Mouse (Mus musculus) heart, postnatal 0 days (tissue): ENCODE results near the gene Gm10160. TPM values are rescaled to one million over a fixed set of nuclear protein-coding genes. Genes with fewer than 3 reads are reported as not detected.

Experiments used
- ATAC-seq: fragments of 200-750 bp; cut with Nextera tagmentation; 2 replicates; pipeline ENCODE4 v1.8.0; 2017; ENCODE audit warnings: low read depth, moderate number of reproducible peaks, moderate library complexity; ENCODE audit not compliant: insufficient read depth
- DNase-seq: peaks from one replicate; pipeline ENCODE4 v3.0.0-alpha.2; 2016; ENCODE audit warnings: low spot score
- H3K27ac ChIP-seq: fragments of 300-500 bp; sonication (generic); 2 replicates; pipeline ENCODE4 v1.5.1; 2014; ENCODE audit warnings: low read depth, mild to moderate bottlenecking
- H3K27me3 ChIP-seq: fragments of 300-500 bp; sonication (generic); 2 replicates; pipeline ENCODE4 v1.6.1; 2014; ENCODE audit warnings: low read length, mixed read lengths; ENCODE audit not compliant: control insufficient read depth, insufficient read depth
- H3K36me3 ChIP-seq: fragments of 300-500 bp; sonication (generic); replicated peaks from 2 replicates; pipeline ENCODE4 v1.6.1; 2014; ENCODE audit warnings: low read length, mixed read lengths; ENCODE audit not compliant: control insufficient read depth, insufficient read depth
- H3K4me1 ChIP-seq: fragments of 300-500 bp; sonication (generic); 2 replicates; pipeline ENCODE4 v1.6.1; 2014; ENCODE audit warnings: antibody characterized with exemption; ENCODE audit not compliant: control insufficient read depth, insufficient read depth
- H3K4me2 ChIP-seq: fragments of 300-500 bp; sonication (generic); 2 replicates; pipeline ENCODE4 v1.6.1; 2014; ENCODE audit warnings: low read depth, mild to moderate bottlenecking, low read length, moderate library complexity
- H3K4me3 ChIP-seq: fragments of 300-500 bp; sonication (generic); 2 replicates; pipeline ENCODE4 v1.5.1; 2014; ENCODE audit warnings: low read depth, low read length
- H3K9ac ChIP-seq: fragments of 300-500 bp; sonication (generic); replicated peaks from 2 replicates; pipeline ENCODE4 v1.6.1; 2014; ENCODE audit warnings: low read depth, low read length, mixed read lengths
- H3K9me3 ChIP-seq: fragments of 300-500 bp; sonication (generic); replicated peaks from 2 replicates; pipeline ENCODE4 v1.6.1; 2016; ENCODE audit warnings: low read length; ENCODE audit not compliant: control insufficient read depth
- CTCF ChIP-seq: IDR thresholded peaks from 2 replicates; pipeline ENCODE4 v1.5.1; 2016; ENCODE audit warnings: antibody characterized with exemption, control low read depth, low read depth
- EP300 ChIP-seq: IDR thresholded peaks from 2 replicates; pipeline ENCODE4 v1.6.1; 2016; ENCODE audit warnings: antibody characterized with exemption, low read depth
- WGBS: fragments of 180-500 bp; shearing (Covaris S2); extraction: QIAGEN DNeasy Blood & Tissue Kit; methylation state at CpG from one replicate; pipeline ENCODE4 v1.1.7; 2014; 5-methylcytosine and 5-hydroxymethylcytosine counted together
- polyA plus RNA-seq: library from polyadenylated mRNA; unstranded; fragments of >200 nt; fragmentation: Nextera tagmentation; extraction: Ambion mirVana; gene quantifications from 2 replicates; pipeline ENCODE4 v1.2.1, GENCODE M21; 2015
- total RNA-seq: library from RNA; depleted of rRNA; stranded (reverse); fragments of >200 nt; gene quantifications from 2 replicates; pipeline ENCODE4 v1.2.3, GENCODE M21; 2014; ENCODE audit warnings: low replicate concordance

Gm10160 gene
- total and polyA plus RNA-seq, 2 experiments from 2014 or later: not detected

DNA sequence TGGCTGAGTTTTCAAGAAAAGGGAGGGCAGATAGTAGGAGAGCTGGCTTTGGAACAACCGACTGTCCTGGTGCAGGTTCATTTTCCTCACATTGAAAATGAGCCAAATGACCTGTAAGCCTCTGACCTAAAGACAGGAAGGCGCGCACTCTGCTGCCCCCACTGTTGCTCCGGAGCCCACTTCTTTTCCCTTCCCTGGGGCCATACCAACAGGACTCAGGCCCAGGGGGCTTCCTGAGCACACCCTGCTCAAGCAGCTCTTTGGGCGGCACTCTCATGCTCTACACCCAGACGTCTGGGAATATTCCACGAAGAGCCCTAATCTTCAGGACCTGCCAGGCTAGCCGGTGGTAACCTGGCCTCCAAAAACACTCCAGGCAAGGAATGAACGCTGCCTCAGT is 2.6 kb upstream of the Gm10160 start:
- no peak overlapping the region; the same call in 1 of the 2 replicates for H3K27ac ChIP-seq

DNA sequence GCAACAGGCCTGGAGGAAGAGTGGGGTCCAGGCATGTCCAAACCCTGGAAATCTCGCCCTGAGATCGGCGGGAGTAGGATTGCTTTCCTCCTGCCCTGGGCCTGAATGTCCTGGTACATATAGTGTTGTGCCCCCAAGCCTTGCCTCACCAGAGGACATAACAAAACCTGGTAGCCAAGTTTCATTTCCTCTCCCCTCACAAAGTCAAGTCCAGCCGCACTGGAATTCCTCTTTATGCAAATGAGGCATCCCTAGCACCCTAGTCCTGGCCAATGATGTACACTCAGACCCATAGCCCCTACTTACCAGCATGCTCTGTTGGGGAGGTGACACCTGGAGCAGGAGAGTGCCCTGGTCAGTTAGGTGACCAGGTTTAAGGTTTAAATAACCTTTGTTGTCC is 627 bp upstream of the Gm10160 start:
- no peaks in the 10 kb centered on the region for H3K9me3 ChIP-seq
- peaks cover 18% of the 10 kb centered on the region for H3K4me1 ChIP-seq
- no peaks in the 10 kb centered on the region for H3K27me3 ChIP-seq
- no peak overlapping the region for H3K4me3 ChIP-seq
- no peak overlapping the region for H3K27ac ChIP-seq
- TF ChIP-seq CTCF (no peak), EP300 (no peak)
- ATAC-seq (no peak), DNase-seq (no peak)
- H3K36me3 ChIP-seq: no peaks in the 10 kb centered on the region
- no peak overlapping the region for H3K9ac ChIP-seq
- WGBS: 70% methylated on average over 4 of the region's 4 CpGs
- no peak overlapping the region for H3K4me2 ChIP-seq

More for the DNA sequence above, 2.6 kb upstream of the Gm10160 start:
- TF ChIP-seq EP300: no peak
- no peak for TF ChIP-seq CTCF
- ATAC-seq (no peak), DNase-seq (no peak)
- Histone ChIP-seq H3K36me3 (no peaks in the 10 kb centered on the region), H3K4me2 (peak overlapping the region; percentile 90), H3K27me3 (no peaks in the 10 kb centered on the region), H3K4me3 (peak overlapping the region; percentile 70), H3K9me3 (no peaks in the 10 kb centered on the region), H3K4me1 (peaks cover 18% of the 10 kb centered on the region), H3K9ac (peak overlapping the region; percentile 75; the same call in 1 of the 2 replicates)
- WGBS: 24% methylated on average over 9 of the region's 9 CpGs

DNA sequence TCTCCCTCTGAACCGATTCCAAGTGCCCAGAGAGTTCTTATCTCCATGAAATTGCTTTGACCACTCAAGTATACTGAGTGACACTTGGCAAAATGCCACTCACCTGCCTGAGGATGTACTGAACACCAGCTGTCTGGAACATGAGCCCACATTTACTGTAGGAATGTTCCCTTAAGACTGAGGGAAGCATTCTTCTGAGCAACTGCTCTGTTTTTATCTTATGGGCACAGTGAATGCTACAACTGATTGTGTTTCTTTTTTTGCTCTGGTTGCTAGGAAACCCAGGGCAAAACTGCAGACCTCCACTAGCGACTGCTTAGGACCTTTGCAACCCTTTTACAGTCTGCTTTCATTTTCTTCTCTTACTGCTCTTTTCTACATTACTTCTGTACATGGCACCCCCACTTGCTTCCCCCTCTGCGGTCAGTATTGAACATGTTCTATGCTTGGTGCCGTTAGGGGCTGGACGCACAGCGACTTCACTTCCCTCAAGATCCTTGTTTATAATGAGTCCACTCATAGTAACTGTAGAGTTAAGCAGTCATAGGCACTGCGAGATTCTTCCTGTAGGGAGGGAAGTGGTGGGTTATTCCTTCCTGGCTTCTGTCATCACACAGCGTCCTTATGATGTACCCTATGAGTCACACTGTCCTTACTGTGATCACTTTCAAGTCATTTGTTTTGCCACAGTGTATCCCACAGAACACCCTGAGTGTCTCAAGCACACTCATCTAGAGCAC is 856 bp downstream of the Gm10160 start:
- ATAC-seq: peak; percentile 47
- Histone ChIP-seq H3K27ac (peak overlapping the region; percentile 58), H3K36me3 (no peaks in the 10 kb centered on the region), H3K4me1 (peaks cover 17% of the 10 kb centered on the region), H3K27me3 (no peaks in the 10 kb centered on the region), H3K4me3 (peak overlapping the region; percentile 21; the same call in 1 of the 2 replicates), H3K9ac (no peak overlapping the region), H3K4me2 (peak overlapping the region; percentile 56), H3K9me3 (no peaks in the 10 kb centered on the region)
- WGBS: 18% methylated on average over 8 of the region's 8 CpGs
- peak; percentile 41 for DNase-seq
- TF ChIP-seq EP300 (no peak), CTCF (no peak)

DNA sequence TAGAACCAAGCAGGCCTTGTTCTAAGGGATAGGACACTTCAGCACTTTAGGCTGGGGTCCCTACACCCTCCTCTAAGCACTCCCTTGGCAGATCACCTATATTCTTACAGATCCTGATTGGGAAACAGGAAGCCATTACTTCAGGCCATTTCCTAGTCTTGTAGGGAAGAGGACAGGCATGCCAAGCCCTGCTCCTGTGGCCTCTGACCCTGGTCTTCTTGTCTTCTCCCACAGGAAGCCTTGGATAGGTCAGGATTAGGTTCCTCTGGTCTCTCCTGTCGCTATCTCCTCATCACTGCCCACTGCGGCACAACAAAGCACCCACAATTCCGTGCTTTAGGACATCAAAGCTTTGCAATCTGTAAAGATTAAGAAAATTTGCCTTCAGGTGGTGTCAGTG is 3.9 kb downstream of the Gm10160 start:
- DNase-seq (no peak), ATAC-seq (no peak)
- peaks cover 9% of the 10 kb centered on the region for H3K4me1 ChIP-seq
- H3K27ac ChIP-seq: 0 out of 2 replicates have a peak overlapping the region, but pooled peaks have one; percentile 32
- no peaks in the 10 kb centered on the region for H3K9me3 ChIP-seq
- H3K4me2 ChIP-seq: no peak overlapping the region
- no peak for TF ChIP-seq CTCF
- no peaks in the 10 kb centered on the region for H3K27me3 ChIP-seq
- WGBS: 79% methylated on average over 3 of the region's 3 CpGs
- H3K9ac ChIP-seq: no peak overlapping the region
- H3K4me3 ChIP-seq: no peak overlapping the region
- H3K36me3 ChIP-seq: no peaks in the 10 kb centered on the region

DNA sequence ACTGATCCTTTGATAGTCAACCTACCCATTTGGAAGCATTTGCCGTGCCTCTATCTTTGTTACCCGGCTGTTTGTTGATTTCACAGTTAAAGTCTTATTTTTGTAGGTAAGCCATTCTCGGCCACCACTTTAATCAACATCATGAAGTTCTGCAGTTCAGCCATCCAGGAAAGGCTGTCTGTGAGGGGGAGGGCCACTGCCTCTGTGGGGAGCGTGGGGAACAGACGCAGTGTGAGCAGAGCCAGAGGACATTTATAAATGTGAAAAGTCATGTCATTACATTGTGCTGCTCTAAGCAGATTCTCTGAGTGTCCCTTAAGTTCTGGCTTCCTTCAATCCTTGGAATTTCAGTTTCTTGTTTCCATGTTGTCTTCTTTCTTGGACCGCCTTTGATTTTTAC is 5.4 kb downstream of the Gm10160 start:
- Histone ChIP-seq H3K27ac (no peak overlapping the region), H3K36me3 (no peaks in the 10 kb centered on the region), H3K27me3 (no peaks in the 10 kb centered on the region), H3K4me3 (no peak overlapping the region), H3K9me3 (no peaks in the 10 kb centered on the region), H3K9ac (no peak overlapping the region), H3K4me2 (no peak overlapping the region), H3K4me1 (peaks cover 9% of the 10 kb centered on the region)
- ATAC-seq (no peak), DNase-seq (no peak)
- 71% methylated on average over 6 of the region's 6 CpGs for WGBS
- TF ChIP-seq EP300: no peak
- no peak for TF ChIP-seq CTCF

DNA sequence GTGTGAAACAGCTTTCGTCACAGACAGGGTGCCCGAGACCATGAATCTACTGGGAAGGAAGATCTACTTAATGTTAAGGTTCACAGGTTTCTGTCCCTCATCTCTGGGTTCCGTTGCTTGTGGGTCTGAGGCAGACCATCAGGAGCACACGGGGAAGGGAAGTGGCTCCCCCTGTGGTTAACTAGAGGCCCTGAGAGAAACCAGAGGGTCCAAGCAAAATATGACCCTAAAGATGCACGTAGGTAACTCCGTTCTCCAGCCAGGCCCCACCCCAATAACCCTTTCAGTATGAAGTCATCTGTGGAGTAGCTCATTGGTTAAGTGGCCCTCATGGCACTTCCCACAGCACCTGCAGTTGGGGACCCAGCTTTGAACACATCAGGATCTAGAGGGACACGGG is 6.0 kb downstream of the Gm10160 start:
- no peak for ATAC-seq
- H3K4me3 ChIP-seq: no peak overlapping the region
- H3K4me2 ChIP-seq: no peak overlapping the region
- H3K27me3 ChIP-seq: no peaks in the 10 kb centered on the region
- DNase-seq: no peak
- H3K9ac ChIP-seq: no peak overlapping the region
- peaks cover 5% of the 10 kb centered on the region for H3K4me1 ChIP-seq
- no peaks in the 10 kb centered on the region for H3K36me3 ChIP-seq
- no peaks in the 10 kb centered on the region for H3K9me3 ChIP-seq
- 88% methylated on average over 7 of the region's 7 CpGs for WGBS
- H3K27ac ChIP-seq: no peak overlapping the region
- TF ChIP-seq EP300: no peak
- no peak for TF ChIP-seq CTCF
